Mouse (Mus musculus) liver, postnatal 0 days (tissue): ENCODE data around the gene Ccdc86. TPM values are rescaled to one million over a fixed set of nuclear protein-coding genes. Genes with fewer than 3 reads are reported as not detected.

Experiments
- ATAC-seq: fragments of 200-750 bp; cut with Nextera tagmentation; 2 replicates; pipeline ENCODE4 v1.8.0; 2017; ENCODE audit warnings: mild to moderate bottlenecking, moderate library complexity
- DNase-seq: peaks from one replicate; pipeline ENCODE4 v3.0.0-alpha.2; 2016
- H3K27ac ChIP-seq: fragments of 300-500 bp; sonication (generic); 2 replicates; pipeline ENCODE4 v1.5.1; 2014; ENCODE audit warnings: antibody characterized with exemption, moderate library complexity, mild to moderate bottlenecking, low read depth
- H3K27me3 ChIP-seq: fragments of 300-500 bp; sonication (generic); 2 replicates; pipeline ENCODE4 v1.6.1; 2014; ENCODE audit warnings: low read length, control low read depth, mixed read lengths; ENCODE audit not compliant: insufficient read depth
- H3K36me3 ChIP-seq: fragments of 300-500 bp; sonication (generic); replicated peaks from 2 replicates; pipeline ENCODE4 v1.6.1; 2014; ENCODE audit warnings: mild to moderate bottlenecking, control low read depth, low read length, moderate library complexity, mixed read lengths; ENCODE audit not compliant: insufficient read depth
- H3K4me1 ChIP-seq: fragments of 300-500 bp; sonication (generic); 2 replicates; pipeline ENCODE4 v1.6.1; 2014; ENCODE audit warnings: antibody characterized with exemption, mild to moderate bottlenecking, control low read depth; ENCODE audit not compliant: insufficient read depth
- H3K4me2 ChIP-seq: fragments of 300-500 bp; sonication (generic); 2 replicates; pipeline ENCODE4 v1.6.1; 2014; ENCODE audit warnings: low read depth, mild to moderate bottlenecking, low read length, moderate library complexity, mixed read lengths
- H3K4me3 ChIP-seq: fragments of 300-500 bp; sonication (generic); 2 replicates; pipeline ENCODE4 v1.5.1; 2014; ENCODE audit warnings: low read depth, low read length
- H3K9ac ChIP-seq: fragments of 300-500 bp; sonication (generic); replicated peaks from 2 replicates; pipeline ENCODE4 v1.6.1; 2014; ENCODE audit warnings: mild to moderate bottlenecking, moderate library complexity
- H3K9me3 ChIP-seq: fragments of 300-500 bp; sonication (generic); 2 replicates; pipeline ENCODE4 v1.6.1; 2016; ENCODE audit warnings: mild to moderate bottlenecking, control low read depth, low read length, mixed read lengths
- CTCF ChIP-seq: sonication (generic); IDR thresholded peaks from 2 replicates; pipeline ENCODE4 v1.5.1; 2016; ENCODE audit warnings: antibody characterized with exemption, low read depth
- EP300 ChIP-seq: IDR thresholded peaks from 2 replicates; pipeline ENCODE4 v1.6.1; 2016; ENCODE audit warnings: antibody characterized with exemption, low read depth, mild to moderate bottlenecking
- WGBS: fragments of 180-500 bp; shearing (Covaris S2); extraction: QIAGEN DNeasy Blood & Tissue Kit; methylation state at CpG from one replicate; pipeline ENCODE4 v1.1.7; 2014; ENCODE audit not compliant: insufficient replicate concordance; 5-methylcytosine and 5-hydroxymethylcytosine counted together
- polyA plus RNA-seq: library from polyadenylated mRNA; unstranded; fragments of >200 nt; fragmentation: Nextera tagmentation; extraction: Ambion mirVana; gene quantifications from 2 replicates; pipeline ENCODE4 v1.2.1, GENCODE M21; 2015

Ccdc86 gene
- polyA plus RNA-seq, 1 experiment from 2014 or later, result 12.4 TPM

GRCm38 (mm10) chr19:10918321-10918991 lies 30.6 kb downstream of the Ccdc86 start:
- Histone ChIP-seq H3K9me3 (no peaks in the 10 kb centered on the region), H3K27ac (no peak overlapping the region), H3K4me3 (no peak overlapping the region), H3K4me1 (no peaks in the 10 kb centered on the region), H3K27me3 (no peaks in the 10 kb centered on the region), H3K4me2 (no peak overlapping the region), H3K9ac (no peak overlapping the region), H3K36me3 (no peaks in the 10 kb centered on the region)
- TF ChIP-seq CTCF, result no peak
- no peak for TF ChIP-seq EP300
- DNase-seq (no peak), ATAC-seq (no peak)
- WGBS, result 78% methylated on average over 10 of the region's 10 CpGs

GRCm38 (mm10) chr19:10916506-10916905 lies 32.6 kb downstream of the Ccdc86 start:
- Histone ChIP-seq H3K9me3 (no peaks in the 10 kb centered on the region), H3K36me3 (no peaks in the 10 kb centered on the region), H3K4me1 (no peaks in the 10 kb centered on the region), H3K4me3 (no peak overlapping the region), H3K27ac (no peak overlapping the region), H3K9ac (no peak overlapping the region), H3K27me3 (no peaks in the 10 kb centered on the region), H3K4me2 (no peak overlapping the region)
- no peak for TF ChIP-seq CTCF
- no peak for TF ChIP-seq EP300
- ATAC-seq (no peak), DNase-seq (no peak)
- 48% methylated on average over 5 of the region's 5 CpGs for WGBS

- no peak for TF ChIP-seq EP300
- no peak overlapping the region for H3K4me2 ChIP-seq
- H3K36me3 ChIP-seq, result no peaks in the 10 kb centered on the region
- 38% methylated on average over 2 of the region's 2 CpGs for WGBS
- H3K4me3 ChIP-seq, result no peak overlapping the region
- H3K27ac ChIP-seq, result no peak overlapping the region
- no peaks in the 10 kb centered on the region for H3K4me1 ChIP-seq
- no peak overlapping the region for H3K9ac ChIP-seq
- no peak for ATAC-seq
- no peak for DNase-seq
- no peaks in the 10 kb centered on the region for H3K27me3 ChIP-seq
- no peaks in the 10 kb centered on the region for H3K9me3 ChIP-seq
Observed at GRCm38 (mm10) chr19:10914870-10915269, 34.2 kb downstream of the Ccdc86 start.

DNA sequence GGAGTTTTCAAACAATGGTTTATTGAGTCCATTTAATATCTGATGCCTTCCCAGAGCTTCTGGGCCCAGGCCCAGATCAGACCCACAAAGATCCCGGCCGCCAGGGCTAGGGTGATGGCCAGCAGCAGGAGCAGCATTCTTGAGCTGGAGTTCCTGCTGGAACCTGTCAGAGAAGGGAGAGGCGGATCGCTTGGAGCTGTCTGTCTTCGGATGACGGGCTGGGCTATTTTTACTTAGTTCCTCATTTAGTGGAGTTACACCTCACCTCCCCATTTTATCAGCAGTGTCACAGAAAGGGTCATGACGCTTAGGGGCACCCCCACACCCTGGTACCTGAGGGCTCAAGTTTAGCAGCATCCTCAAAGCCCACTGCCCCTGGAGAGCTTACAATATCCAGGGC lies 34.8 kb downstream of the Ccdc86 start:
- H3K36me3 ChIP-seq, result no peaks in the 10 kb centered on the region
- WGBS, result 28% methylated on average over 7 of the region's 7 CpGs
- no peaks in the 10 kb centered on the region for H3K9me3 ChIP-seq
- no peak overlapping the region for H3K4me3 ChIP-seq
- H3K27me3 ChIP-seq, result no peaks in the 10 kb centered on the region
- no peak for ATAC-seq
- no peak for DNase-seq
- no peak overlapping the region for H3K27ac ChIP-seq
- no peaks in the 10 kb centered on the region for H3K4me1 ChIP-seq
- TF ChIP-seq EP300, result no peak
- no peak for TF ChIP-seq CTCF
- H3K4me2 ChIP-seq, result no peak overlapping the region
- no peak overlapping the region for H3K9ac ChIP-seq

DNA sequence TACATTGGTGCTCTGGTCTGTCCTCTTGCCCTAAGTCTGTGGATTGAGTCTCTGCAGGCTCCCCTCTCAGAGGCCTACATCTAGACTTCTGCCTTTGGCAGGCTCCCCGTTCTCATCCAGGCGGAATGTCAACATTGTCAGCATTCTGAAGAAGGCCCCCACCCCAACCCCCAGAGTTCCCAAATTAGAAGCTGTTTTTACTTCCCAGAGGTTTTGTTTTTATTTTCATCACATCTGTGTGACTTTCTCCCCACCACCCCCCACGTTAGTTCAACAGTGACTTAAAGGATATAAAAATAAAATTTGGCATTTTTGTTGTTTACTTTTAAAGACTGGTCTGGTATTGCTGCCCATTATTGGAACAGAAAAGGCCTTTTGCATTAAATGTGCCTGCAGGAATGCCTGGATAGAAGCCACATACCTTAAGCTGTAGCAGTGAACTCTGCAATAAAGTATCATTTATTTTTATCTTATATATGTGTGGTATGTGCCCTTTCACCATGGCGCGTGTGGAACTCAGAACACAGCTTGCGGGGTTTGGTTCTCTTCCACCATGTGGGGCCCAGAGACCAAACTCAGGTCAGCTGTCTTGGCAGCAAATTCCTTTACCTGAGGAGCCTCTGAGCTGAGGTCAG lies 39.9 kb downstream of the Ccdc86 start:
- TF ChIP-seq EP300 (no peak), CTCF (no peak)
- Histone ChIP-seq H3K4me1 (no peaks in the 10 kb centered on the region; the same call in 1 of the 2 replicates), H3K9me3 (no peaks in the 10 kb centered on the region), H3K4me2 (no peak overlapping the region), H3K27me3 (no peaks in the 10 kb centered on the region), H3K4me3 (no peak overlapping the region), H3K27ac (no peak overlapping the region), H3K9ac (no peak overlapping the region), H3K36me3 (peaks cover 19% of the 10 kb centered on the region)
- ATAC-seq, result no peak
- no peak for DNase-seq
- 71% methylated on average over 6 of the region's 6 CpGs for whole genome bisulfite sequencing

DNA sequence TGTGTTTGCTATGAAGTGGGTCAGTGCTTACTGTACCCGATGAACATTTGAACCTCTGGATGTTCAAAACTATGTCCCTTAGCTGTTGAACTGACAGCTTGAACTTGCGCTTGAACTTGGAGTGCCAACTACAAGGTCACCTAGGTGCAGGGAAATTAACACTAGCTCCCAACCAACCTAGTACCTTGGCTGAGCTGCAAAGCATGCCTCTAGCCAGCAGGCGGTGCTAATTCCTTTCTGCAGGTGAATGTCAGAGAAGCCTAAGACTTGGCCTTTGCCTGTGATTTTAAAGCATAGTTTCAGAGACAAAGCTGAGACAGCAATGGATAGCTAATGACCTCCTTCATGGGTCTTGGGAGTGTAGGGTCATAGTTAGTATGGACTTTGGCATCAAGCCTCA lies 41.2 kb downstream of the Ccdc86 start:
- no peak overlapping the region for H3K4me3 ChIP-seq
- H3K9ac ChIP-seq, result no peak overlapping the region
- no peaks in the 10 kb centered on the region for H3K27me3 ChIP-seq
- peaks cover 31% of the 10 kb centered on the region for H3K36me3 ChIP-seq
- WGBS, result 61% methylated on average over 3 of the region's 3 CpGs
- ATAC-seq (peak; percentile 52), DNase-seq (peak; percentile 65)
- no peak overlapping the region for H3K27ac ChIP-seq
- H3K4me1 ChIP-seq, result no peaks in the 10 kb centered on the region; the same call in 1 of the 2 replicates
- H3K4me2 ChIP-seq, result no peak overlapping the region
- H3K9me3 ChIP-seq, result no peaks in the 10 kb centered on the region
- no peak for TF ChIP-seq EP300
- TF ChIP-seq CTCF, result peak; percentile 87
